Mouse (Mus musculus): ENCODE results near the gene Batf3. TPM values are rescaled to one million over a fixed set of nuclear protein-coding genes. Genes with fewer than 3 reads are reported as not detected.

Batf3 gene
- total and polyA plus RNA-seq, 3 experiments, result 42.5 to 50.4 (median 44.7) TPM

DNA sequence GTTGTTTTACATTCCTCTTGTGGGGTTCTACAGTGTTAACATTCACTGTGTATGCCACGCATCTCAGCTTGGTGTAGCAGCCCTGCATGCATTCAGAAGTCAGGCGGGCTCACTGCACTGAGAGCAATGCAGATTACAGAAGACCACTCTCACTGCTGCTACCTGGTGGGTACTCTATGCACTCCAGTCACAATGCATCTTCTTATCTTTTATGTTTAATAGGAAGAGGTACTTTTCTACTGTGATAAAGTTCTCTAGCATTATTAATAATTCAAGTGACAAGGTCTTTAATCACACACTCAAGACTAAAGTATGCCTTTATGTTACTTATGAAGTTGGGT, 42.1 kb upstream of the Batf3 start:
- H3K27me3 ChIP-seq (replicated peaks), result no peaks in the 10 kb centered on the region
- no peak overlapping the region for H3K4me3 ChIP-seq (replicated peaks in 1 of 3; ENCODE audit: low read depth in 2 of 3, low read length in 2 of 3, poor library complexity in 1 of 3)
- in situ Hi-C loops (cut with MboI; ENCODE audit: low pct_ligation_motif_present, low pct_unique_long_range_greater_than_20kb, low sequenced_read_pairs), result no loop called here
- H3K79me2 ChIP-seq (replicated peaks; ENCODE audit: control insufficient read depth, extremely low read depth, insufficient read depth, poor library complexity, severe bottlenecking), result no peaks in the 10 kb centered on the region
- no peak overlapping the region for H3K4me2 ChIP-seq (ENCODE audit: insufficient read depth, low read depth, poor library complexity, severe bottlenecking)
- H3K9ac ChIP-seq (ENCODE audit: insufficient read depth, low read depth), result no peak overlapping the region
- peaks cover 19 to 58% of the 10 kb centered on the region in 2 experiments for H3K36me3 ChIP-seq (replicated peaks in 1 of 2; ENCODE audit: control insufficient read depth in 1 of 2, insufficient read depth in 1 of 2, low read length in 1 of 2)
- 0 out of 4 replicates have a peak, but pooled peaks cover 0 to 5% of the 10 kb centered on the region in 2 experiments for H3K4me1 ChIP-seq (ENCODE audit: control insufficient read depth in 1 of 2, insufficient read depth in 2 of 2)
- no peak for DNase-seq (ENCODE audit: extremely low read depth)
- TF ChIP-seq E2F4 (IDR thresholded peaks at IDR 0.05; ENCODE audit: insufficient replicate concordance, low read depth, low read length), result no peak
- no peak for TF ChIP-seq HCFC1 (IDR thresholded peaks at IDR 0.05; ENCODE audit: low read depth, low read length)
- peak in 1 of 2 experiments; percentile 22; a peak in 2 of 4 replicates for TF ChIP-seq CTCF (conservative IDR thresholded peaks at IDR 0.05 in 1 of 2, IDR thresholded peaks at IDR 0.05 in 1 of 2; ENCODE audit: low read depth in 2 of 2, low read length in 2 of 2)
- TF ChIP-seq BHLHE40 (IDR thresholded peaks at IDR 0.05; ENCODE audit: low read depth, low read length), result no peak
- TF ChIP-seq POLR2A (IDR thresholded peaks at IDR 0.05; ENCODE audit: low read depth, low read length), result no peak
- TF ChIP-seq IRF4 (IDR thresholded peaks at IDR 0.05; ENCODE audit: low read depth, low read length), result no peak
- TF ChIP-seq TCF12 (IDR thresholded peaks at IDR 0.05; ENCODE audit: low read depth, low read length), result no peak
- TF ChIP-seq SIN3A (IDR thresholded peaks at IDR 0.05; ENCODE audit: low read length), result no peak
- no peak for TF ChIP-seq KAT2A (IDR thresholded peaks at IDR 0.05; ENCODE audit: insufficient replicate concordance, low read length)
- H3K9me3 ChIP-seq (replicated peaks; ENCODE audit: low read length), result no peaks in the 10 kb centered on the region
- no peak overlapping the region for H3K27ac ChIP-seq (ENCODE audit: insufficient read depth, low read depth)
- dilution Hi-C loops (cut with MboI; ENCODE audit: extremely low pct_ligation_motif_present, extremely low pct_unique_long_range_greater_than_20kb, low sequenced_read_pairs), result no loop called here

- no peak overlapping the region for H3K27ac ChIP-seq (ENCODE audit: insufficient read depth, low read depth)
- H3K27me3 ChIP-seq (replicated peaks), result no peaks in the 10 kb centered on the region
- H3K36me3 ChIP-seq (replicated peaks in 1 of 2; ENCODE audit: control insufficient read depth in 1 of 2, insufficient read depth in 1 of 2, low read length in 1 of 2), result peaks cover 4 to 57% of the 10 kb centered on the region in 2 experiments
- no peak overlapping the region for H3K9ac ChIP-seq (ENCODE audit: insufficient read depth, low read depth)
- dilution Hi-C loops (cut with MboI; ENCODE audit: extremely low pct_ligation_motif_present, extremely low pct_unique_long_range_greater_than_20kb, low sequenced_read_pairs), result no loop called here
- no peaks in the 10 kb centered on the region for H3K9me3 ChIP-seq (replicated peaks; ENCODE audit: low read length)
- TF ChIP-seq ZNF384 (IDR thresholded peaks at IDR 0.05; ENCODE audit: low read depth, low read length) (no peak), ZC3H11A (IDR thresholded peaks at IDR 0.05; ENCODE audit: low read depth, low read length) (no peak), JUND (conservative IDR thresholded peaks at IDR 0.05; ENCODE audit: low read depth, low read length) (no peak), CTCF (conservative IDR thresholded peaks at IDR 0.05 in 1 of 2, IDR thresholded peaks at IDR 0.05 in 1 of 2; ENCODE audit: low read depth in 2 of 2, low read length in 2 of 2) (peak in 1 of 2 experiments; percentile 31; a peak in 1 of 4 replicates), RAD21 (IDR thresholded peaks at IDR 0.05; ENCODE audit: low read depth, low read length) (peak; percentile 5; the same call in 1 of the 2 replicates), CHD1 (IDR thresholded peaks at IDR 0.05; ENCODE audit: low read depth, low read length) (no peak)
- no peak overlapping the region for H3K4me2 ChIP-seq (ENCODE audit: insufficient read depth, low read depth, poor library complexity, severe bottlenecking)
- H3K4me1 ChIP-seq (ENCODE audit: control insufficient read depth in 1 of 2, insufficient read depth in 2 of 2), result peaks cover 2 to 17% of the 10 kb centered on the region in 2 experiments
- DNase-seq (ENCODE audit: extremely low read depth), result no peak
- H3K4me3 ChIP-seq (replicated peaks in 1 of 3; ENCODE audit: low read depth in 2 of 3, low read length in 2 of 3, poor library complexity in 1 of 3), result no peak overlapping the region
- in situ Hi-C loops (cut with MboI; ENCODE audit: low pct_ligation_motif_present, low pct_unique_long_range_greater_than_20kb, low sequenced_read_pairs), result no loop called here
- H3K79me2 ChIP-seq (replicated peaks; ENCODE audit: control insufficient read depth, extremely low read depth, insufficient read depth, poor library complexity, severe bottlenecking), result no peaks in the 10 kb centered on the region
These were observed 40.2 kb upstream of the Batf3 start for GRCm38 (mm10) chr1:191057461-191057860.
